Mouse (Mus musculus): ENCODE data around the gene Lims1. TPM values are rescaled to one million over a fixed set of nuclear protein-coding genes. Genes with fewer than 3 reads are reported as not detected.

The Lims1 gene
- polyA plus RNA-seq, 1 experiment from 2014 or later = 83.0 TPM

Other genes starting within 250 kb of the Lims1 start
- gene AW822073, start 98.5 kb upstream of the Lims1 start, polyA plus RNA-seq (2015; fragmentation: Nextera tagmentation; extraction: Ambion mirVana) = not detected in 2 replicates
- not detected in 2 replicates for gene Duxf3, start 90.8 kb upstream of the Lims1 start, polyA plus RNA-seq (2015; fragmentation: Nextera tagmentation; extraction: Ambion mirVana)
- not detected in 2 replicates for gene Gm4981, start 86.8 kb upstream of the Lims1 start, polyA plus RNA-seq (2015; fragmentation: Nextera tagmentation; extraction: Ambion mirVana)
- 73.0 and 86.7 TPM in 2 replicates for gene Gcc2, start 68.0 kb upstream of the Lims1 start, polyA plus RNA-seq (2015; fragmentation: Nextera tagmentation; extraction: Ambion mirVana)
- gene Ranbp2, start 123.5 kb downstream of the Lims1 start, polyA plus RNA-seq (2015; fragmentation: Nextera tagmentation; extraction: Ambion mirVana) = 20.2 and 23.3 TPM in 2 replicates
- 13.7 and 15.3 TPM in 2 replicates for gene Ccdc138, start 174.5 kb downstream of the Lims1 start, polyA plus RNA-seq (2015; fragmentation: Nextera tagmentation; extraction: Ambion mirVana)